Mouse (Mus musculus) lung, adult 2 months (tissue): ENCODE measurements around the gene Optc. TPM values are rescaled to one million over a fixed set of nuclear protein-coding genes. Genes with fewer than 3 reads are reported as not detected.
A peak's percentile ranks its signal among the peaks of the same experiment; 100 is the strongest.

Experiments
- DNase-seq: peaks from one replicate; pipeline ENCODE4 v3.0.0; 2022
- H3K4me1 ChIP-seq: fragments of 200-500 bp; 2 replicates; pipeline ENCODE4 v1.6.1; 2011; ENCODE audit warnings: low read length; ENCODE audit not compliant: control insufficient read depth, insufficient read depth
- H3K4me3 ChIP-seq: fragments of 200-500 bp; replicated peaks from 2 replicates; pipeline ENCODE3; 2011; ENCODE audit warnings: low read depth, mild to moderate bottlenecking, control low read depth, low read length; ENCODE audit errors: extremely low read depth
- CTCF ChIP-seq: fragments of 200-500 bp; IDR thresholded peaks from 2 replicates; pipeline ENCODE4 v1.5.1; 2011; ENCODE audit warnings: mild to moderate bottlenecking, low read length, control low read depth; ENCODE audit not compliant: insufficient read depth
- POLR2A ChIP-seq: fragments of 200-500 bp; IDR thresholded peaks from 2 replicates; pipeline ENCODE4 v1.6.1; 2011; ENCODE audit warnings: low read depth, mild to moderate bottlenecking, control low read depth, low read length, borderline replicate concordance; ENCODE audit errors: extremely low read depth
- WGBS: fragments of 180-500 bp; shearing (Covaris S2); methylation state at CpG from one replicate; pipeline ENCODE4 v1.1.7; 2018; 5-methylcytosine and 5-hydroxymethylcytosine counted together
- polyA plus RNA-seq: library from polyadenylated mRNA; depleted of rRNA; stranded (reverse); fragments of >200 nt; gene quantifications from 2 replicates; pipeline ENCODE4 v1.2.3, GENCODE M21; 2012; rRNA removed

Gene Optc
- 1.6 and 3.1 TPM in 2 replicates for polyA plus RNA-seq

GRCm38 (mm10) chr1:133907949-133908658 lies at the start of gene Optc:
TSS of gene Optc (minus strand) at chr1:133907999.
- no peak for TF ChIP-seq CTCF
- no peak for TF ChIP-seq POLR2A
- peaks cover 12% of the 10 kb centered on the region; the same call in 1 of the 2 replicates for H3K4me1 ChIP-seq
- no peak for DNase-seq
- WGBS = 9% methylated on average over 30 of the region's 30 CpGs
- peak within 1 kb of the TSS; percentile 5 for H3K4me3 ChIP-seq

GRCm38 (mm10) chr1:133954009-133954408 lies 46.2 kb upstream of the Optc start:
- peaks cover 2% of the 10 kb centered on the region; the same call in 1 of the 2 replicates for H3K4me1 ChIP-seq
- no peak for TF ChIP-seq POLR2A
- TF ChIP-seq CTCF = no peak
- WGBS = 54% methylated on average over 2 of the region's 2 CpGs
- no peak overlapping the region for H3K4me3 ChIP-seq
- DNase-seq = no peak

- no peak for DNase-seq
- 53% methylated on average over 9 of the region's 9 CpGs for WGBS
- TF ChIP-seq POLR2A = no peak
- TF ChIP-seq CTCF = no peak
- Histone ChIP-seq H3K4me1 (peaks cover 2% of the 10 kb centered on the region; the same call in 1 of the 2 replicates), H3K4me3 (no peak overlapping the region)
Measured at GRCm38 (mm10) chr1:133953261-133953742, 45.5 kb upstream of the Optc start.

GRCm38 (mm10) chr1:133951598-133951997 lies 43.8 kb upstream of the Optc start:
- no peak for DNase-seq
- peaks cover 2% of the 10 kb centered on the region; the same call in 1 of the 2 replicates for H3K4me1 ChIP-seq
- no peak overlapping the region for H3K4me3 ChIP-seq
- TF ChIP-seq POLR2A (no peak), CTCF (no peak)
- WGBS = 41% methylated on average over 6 of the region's 6 CpGs

- Histone ChIP-seq H3K4me1 (peaks cover 2% of the 10 kb centered on the region; the same call in 1 of the 2 replicates), H3K4me3 (no peak overlapping the region)
- no peak for DNase-seq
- 39% methylated on average over 7 of the region's 7 CpGs for WGBS
- TF ChIP-seq CTCF (no peak), POLR2A (no peak)
Measured at GRCm38 (mm10) chr1:133950061-133950782, 42.4 kb upstream of the Optc start.

GRCm38 (mm10) chr1:133945106-133945505 lies 37.3 kb upstream of the Optc start:
- Histone ChIP-seq H3K4me1 (peaks cover 9% of the 10 kb centered on the region), H3K4me3 (no peak overlapping the region)
- TF ChIP-seq CTCF = no peak
- no peak for TF ChIP-seq POLR2A
- WGBS = 95% methylated on average over 3 of the region's 3 CpGs
- DNase-seq = no peak

- no peak for DNase-seq
- no peak for TF ChIP-seq CTCF
- TF ChIP-seq POLR2A = no peak
- H3K4me1 ChIP-seq = peaks cover 9% of the 10 kb centered on the region
- 76% methylated on average over 3 of the region's 3 CpGs for WGBS
- H3K4me3 ChIP-seq = no peak overlapping the region
Measured at GRCm38 (mm10) chr1:133941904-133942303, 34.1 kb upstream of the Optc start.

GRCm38 (mm10) chr1:133941158-133941860 lies 33.5 kb upstream of the Optc start:
- H3K4me3 ChIP-seq = no peak overlapping the region
- 39% methylated on average over 11 of the region's 11 CpGs for WGBS
- TF ChIP-seq CTCF (no peak), POLR2A (no peak)
- DNase-seq = no peak
- peaks cover 9% of the 10 kb centered on the region for H3K4me1 ChIP-seq

- 89% methylated on average over 3 of the region's 3 CpGs for WGBS
- DNase-seq = no peak
- Histone ChIP-seq H3K4me1 (peaks cover 9% of the 10 kb centered on the region), H3K4me3 (no peak overlapping the region)
- TF ChIP-seq POLR2A (no peak), CTCF (no peak)
Measured at GRCm38 (mm10) chr1:133940481-133941092, 32.8 kb upstream of the Optc start.
